Mouse (Mus musculus) cortical plate, adult 2 months (tissue): ENCODE measurements around the gene Hist1h2bf.

ENCODE experiments used
- CTCF ChIP-seq: fragments of 200-500 bp; IDR thresholded peaks from 2 replicates; pipeline ENCODE4 v1.5.1; 2011; ENCODE audit warnings: mild to moderate bottlenecking, control low read depth, low read length; ENCODE audit not compliant: insufficient read depth; ENCODE audit errors: extremely low read depth
- POLR2A ChIP-seq: fragments of 200-500 bp; IDR thresholded peaks from 2 replicates; pipeline ENCODE4 v1.6.1; 2011; ENCODE audit warnings: mild to moderate bottlenecking, low read length, control low read depth; ENCODE audit not compliant: insufficient read depth; ENCODE audit errors: extremely low read depth

DNA sequence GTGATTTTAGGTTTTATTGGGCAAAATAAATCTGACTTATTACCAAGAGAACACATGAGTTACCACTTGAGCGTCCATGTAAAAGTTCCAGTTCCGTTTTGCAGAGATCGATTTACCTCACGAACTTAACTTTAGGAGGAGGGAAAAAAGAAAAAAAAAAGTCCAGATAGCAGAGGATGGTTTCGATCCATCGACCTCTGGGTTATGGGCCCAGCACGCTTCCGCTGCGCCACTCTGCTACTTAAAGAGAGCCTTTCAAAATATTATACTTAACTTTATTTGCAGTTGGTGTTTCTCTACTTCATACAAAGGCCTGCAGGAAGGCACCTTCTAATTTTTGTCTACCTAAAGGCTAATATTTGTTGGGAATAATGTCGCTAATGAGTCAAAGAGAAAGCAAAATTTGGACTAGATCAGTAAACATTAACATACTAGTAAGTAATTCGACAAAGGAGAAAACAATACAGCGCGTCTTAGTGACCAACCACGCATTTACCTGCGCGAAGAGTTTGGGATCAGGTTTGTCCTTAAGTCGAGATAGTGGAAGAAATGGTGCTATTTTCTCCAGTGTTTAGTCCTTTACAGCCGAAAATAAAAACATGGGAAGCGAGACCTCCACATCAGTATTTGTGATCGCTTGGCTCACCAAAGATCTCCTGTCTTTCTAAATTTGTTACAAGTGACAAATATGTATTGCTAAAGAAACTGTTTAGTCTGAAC lies 43.7 kb downstream of the Hist1h2bf start:
- TF ChIP-seq CTCF: no peak
- TF ChIP-seq POLR2A: no peak
